Mouse (Mus musculus) kidney, embryonic 15.5 days (tissue): Measurements from ENCODE around the gene Mrtfb. TPM values are rescaled to one million over a fixed set of nuclear protein-coding genes. Genes with fewer than 3 reads are reported as not detected.

Experiments
- ATAC-seq: fragments of 200-750 bp; cut with Nextera tagmentation; replicated peaks from 2 replicates; pipeline ENCODE4 v1.8.0; 2017; ENCODE audit warnings: moderate TSS enrichment; ENCODE audit not compliant: low FRiP score
- H3K27ac ChIP-seq: fragments of 300-500 bp; sonication (generic); 2 replicates; pipeline ENCODE4 v1.5.1; 2015; ENCODE audit warnings: mild to moderate bottlenecking, inconsistent platforms
- H3K27me3 ChIP-seq: fragments of 300-500 bp; sonication (generic); 2 replicates; pipeline ENCODE4 v1.6.1; 2015; ENCODE audit warnings: inconsistent platforms
- H3K36me3 ChIP-seq: fragments of 300-500 bp; sonication (generic); 2 replicates; pipeline ENCODE4 v1.6.1; 2015; ENCODE audit warnings: inconsistent platforms
- H3K4me1 ChIP-seq: fragments of 300-500 bp; sonication (generic); 2 replicates; pipeline ENCODE4 v1.6.1; 2015; ENCODE audit warnings: inconsistent platforms
- H3K4me2 ChIP-seq: fragments of 300-500 bp; sonication (generic); 2 replicates; pipeline ENCODE4 v1.6.1; 2015; ENCODE audit warnings: moderate library complexity, mild to moderate bottlenecking, inconsistent platforms
- H3K4me3 ChIP-seq: fragments of 300-500 bp; sonication (generic); replicated peaks from 2 replicates; pipeline ENCODE4 v1.5.1; 2015; ENCODE audit warnings: mild to moderate bottlenecking, inconsistent platforms
- H3K9ac ChIP-seq: fragments of 300-500 bp; sonication (generic); 2 replicates; pipeline ENCODE4 v1.6.1; 2015; ENCODE audit warnings: mild to moderate bottlenecking, inconsistent platforms
- H3K9me3 ChIP-seq: fragments of 300-500 bp; sonication (generic); replicated peaks from 2 replicates; pipeline ENCODE4 v1.6.1; 2016; ENCODE audit warnings: inconsistent platforms
- WGBS: fragments of 180-500 bp; shearing (Covaris S2); methylation state at CpG from one replicate; pipeline ENCODE4 v1.1.7; 2015; ENCODE audit warnings: mixed read lengths; 5-methylcytosine and 5-hydroxymethylcytosine counted together
- polyA plus RNA-seq: library from polyadenylated mRNA; unstranded; fragments of >200 nt; fragmentation: Nextera tagmentation; extraction: Ambion mirVana; gene quantifications from 2 replicates; pipeline ENCODE4 v1.2.1, GENCODE M21; 2015

The Mrtfb gene
- polyA plus RNA-seq, 1 experiment from 2014 or later: 21.2 TPM

DNA sequence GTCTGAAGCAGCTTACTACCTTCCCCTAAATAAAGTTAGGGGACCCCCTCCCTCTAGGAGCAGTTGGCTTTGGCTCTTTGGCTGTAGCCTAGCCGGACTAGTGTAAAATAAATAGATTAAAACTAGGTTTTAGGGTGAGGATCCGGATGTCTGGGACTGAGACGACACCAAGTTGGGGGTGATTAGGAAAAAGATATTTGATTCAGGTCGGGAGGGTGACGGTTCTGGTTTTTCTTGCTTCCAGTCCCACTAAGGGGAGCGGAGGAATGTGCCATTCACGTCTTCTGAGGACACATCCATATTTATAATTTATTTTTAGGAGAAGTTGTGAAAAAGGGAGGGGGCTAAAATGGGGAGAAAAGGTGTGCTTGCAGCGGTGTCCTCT lies 192.4 kb downstream of the Mrtfb start:
- Histone ChIP-seq H3K4me1 (peaks cover 25% of the 10 kb centered on the region), H3K4me2 (peak overlapping the region; percentile 98), H3K9me3 (no peaks in the 10 kb centered on the region), H3K9ac (peak overlapping the region; percentile 65), H3K36me3 (no peaks in the 10 kb centered on the region), H3K27ac (no peak overlapping the region), H3K4me3 (peak overlapping the region; percentile 75), H3K27me3 (peaks cover 31% of the 10 kb centered on the region)
- whole genome bisulfite sequencing: 13% methylated on average over 8 of the region's 8 CpGs
- ATAC-seq: no peak

DNA sequence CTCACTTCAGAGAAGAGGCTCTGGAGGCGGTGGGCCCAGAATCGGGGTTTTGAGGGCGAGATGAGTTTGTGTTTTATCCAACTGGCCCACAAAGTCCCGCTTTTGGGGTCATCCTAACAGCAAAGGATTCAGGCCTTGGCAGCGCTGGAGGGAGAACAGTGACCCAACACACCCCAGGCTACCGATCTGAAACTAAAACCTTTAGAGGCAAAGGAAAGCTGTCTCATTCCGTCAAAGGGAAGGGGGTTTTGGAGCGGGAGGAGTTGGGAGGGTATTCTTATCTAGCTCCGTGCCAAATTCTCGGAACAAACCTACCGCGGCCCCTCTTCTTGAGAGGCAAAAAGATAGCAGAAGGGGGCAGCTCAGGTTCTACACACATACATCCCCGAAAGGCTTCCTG lies 193.2 kb downstream of the Mrtfb start:
- no peak overlapping the region for H3K9ac ChIP-seq
- 25% methylated on average over 13 of the region's 13 CpGs for WGBS

DNA sequence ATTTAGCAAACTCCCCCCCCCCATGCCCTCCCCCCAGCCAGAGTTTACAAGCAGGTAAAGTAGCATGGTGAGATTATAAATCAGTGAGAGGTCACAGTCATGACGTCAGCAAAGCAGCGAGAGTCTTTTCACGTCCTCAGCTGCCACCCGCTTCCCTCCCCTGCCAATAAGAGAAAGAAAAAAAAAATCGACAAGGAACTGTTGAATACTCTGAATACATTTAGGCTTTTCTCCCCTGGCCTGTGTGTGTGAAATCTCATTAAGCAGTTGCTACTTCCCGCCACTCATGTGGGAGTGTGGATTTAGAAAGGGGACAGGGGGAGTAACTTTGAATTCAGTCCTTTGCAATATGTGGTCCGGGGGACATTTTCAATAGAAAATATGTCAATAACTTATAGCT lies 194.6 kb downstream of the Mrtfb start:
- Histone ChIP-seq H3K27ac (no peak overlapping the region), H3K36me3 (no peaks in the 10 kb centered on the region)
- WGBS: 38% methylated on average over 7 of the region's 7 CpGs

More for the DNA sequence above, 193.2 kb downstream of the Mrtfb start:
- no peaks in the 10 kb centered on the region for H3K36me3 ChIP-seq
- ATAC-seq: no peak
- no peak overlapping the region for H3K27ac ChIP-seq
- peak overlapping the region; percentile 98 for H3K4me2 ChIP-seq
- peak overlapping the region; percentile 75; the same call in 1 of the 2 replicates for H3K4me3 ChIP-seq
- H3K27me3 ChIP-seq: peaks cover 31% of the 10 kb centered on the region
- no peaks in the 10 kb centered on the region for H3K9me3 ChIP-seq
- peaks cover 28% of the 10 kb centered on the region for H3K4me1 ChIP-seq

DNA sequence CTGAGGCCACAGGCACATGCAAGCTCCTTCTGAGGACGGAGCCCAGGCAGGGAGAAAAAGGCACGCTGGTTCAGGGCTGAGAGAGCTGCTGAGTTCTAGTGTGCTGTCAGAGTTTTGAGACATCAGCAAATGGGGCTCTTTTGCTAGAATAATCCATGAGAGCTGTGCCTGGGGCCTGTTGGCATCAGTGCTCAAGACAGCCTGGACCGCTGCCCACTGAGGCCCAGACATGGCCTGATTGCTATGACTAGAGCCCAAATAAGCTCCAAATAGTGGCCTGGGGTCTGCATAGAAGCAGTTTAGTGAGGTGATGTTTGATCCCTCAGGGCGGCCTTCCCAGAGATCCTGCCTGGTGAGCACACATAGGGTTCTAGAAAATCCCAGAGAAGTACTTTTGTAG lies 195.7 kb downstream of the Mrtfb start:
- Histone ChIP-seq H3K9ac (no peak overlapping the region), H3K27me3 (peaks cover 24% of the 10 kb centered on the region), H3K36me3 (no peaks in the 10 kb centered on the region), H3K4me2 (no peak overlapping the region), H3K4me3 (no peak overlapping the region), H3K9me3 (no peaks in the 10 kb centered on the region), H3K27ac (no peak overlapping the region), H3K4me1 (peaks cover 21% of the 10 kb centered on the region)
- 89% methylated on average over 4 of the region's 4 CpGs for WGBS
- ATAC-seq: no peak

More for the DNA sequence above, 194.6 kb downstream of the Mrtfb start:
- Histone ChIP-seq H3K4me2 (no peak overlapping the region), H3K9ac (no peak overlapping the region), H3K4me1 (peaks cover 28% of the 10 kb centered on the region), H3K9me3 (no peaks in the 10 kb centered on the region), H3K4me3 (no peak overlapping the region), H3K27me3 (peaks cover 31% of the 10 kb centered on the region)
- ATAC-seq: no peak

DNA sequence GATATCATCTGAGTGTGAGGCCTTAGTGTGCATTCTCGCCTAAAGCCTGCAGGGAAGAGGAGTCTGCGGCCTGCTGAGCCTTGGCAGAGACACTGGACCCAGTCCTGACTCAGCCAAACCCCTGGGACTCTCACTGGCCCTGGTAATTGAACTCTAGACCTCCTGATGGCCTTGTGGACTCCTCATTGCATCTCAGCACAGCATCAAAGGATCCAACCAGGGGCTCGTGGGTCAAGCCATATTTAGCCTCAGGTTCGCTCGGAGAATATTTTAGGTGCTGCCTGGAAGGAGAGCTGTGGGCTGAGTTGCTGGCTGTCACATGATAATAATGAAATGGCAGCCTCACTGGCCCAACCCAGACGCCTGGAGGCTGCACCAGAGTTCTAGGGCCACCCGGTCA lies 196.4 kb downstream of the Mrtfb start:
- peaks cover 24% of the 10 kb centered on the region for H3K27me3 ChIP-seq
- no peak overlapping the region for H3K4me2 ChIP-seq
- H3K9ac ChIP-seq: no peak overlapping the region
- H3K9me3 ChIP-seq: no peaks in the 10 kb centered on the region
- no peak for ATAC-seq
- peaks cover 18% of the 10 kb centered on the region for H3K4me1 ChIP-seq
- 87% methylated on average over 7 of the region's 7 CpGs for WGBS
- H3K27ac ChIP-seq: no peak overlapping the region
- H3K36me3 ChIP-seq: no peaks in the 10 kb centered on the region
- no peak overlapping the region for H3K4me3 ChIP-seq

DNA sequence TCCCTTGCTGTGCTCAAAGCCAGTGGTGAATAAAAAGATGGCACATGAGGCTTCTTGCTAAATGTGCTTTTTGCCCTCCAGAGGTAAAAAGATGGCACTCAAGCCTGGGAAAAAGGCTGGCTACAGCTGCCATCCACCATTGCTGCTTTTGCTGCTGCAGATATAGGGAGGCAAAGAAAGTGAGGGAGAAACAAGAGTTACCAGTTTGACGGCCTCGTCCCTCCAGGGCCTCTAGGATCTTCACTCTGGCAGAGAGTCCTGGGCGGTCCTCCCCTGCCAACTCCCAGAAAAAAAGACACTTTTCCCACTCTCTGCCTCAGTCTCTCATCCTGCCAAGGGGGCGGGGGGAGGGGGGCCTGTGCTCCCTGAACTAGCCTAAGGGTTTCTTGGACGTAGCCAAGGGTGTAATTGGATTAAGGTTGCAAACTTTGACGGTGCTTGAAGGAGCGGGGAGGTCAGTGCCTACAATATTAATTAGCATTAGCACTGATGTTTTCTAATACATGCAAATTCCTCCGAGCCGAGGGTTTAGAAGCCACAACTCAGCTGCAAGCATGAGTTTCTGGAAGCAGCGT lies 197.8 kb downstream of the Mrtfb start:
- WGBS: 44% methylated on average over 10 of the region's 10 CpGs
- no peak overlapping the region for H3K9ac ChIP-seq
- peaks cover 14% of the 10 kb centered on the region for H3K27me3 ChIP-seq
- no peak overlapping the region for H3K4me2 ChIP-seq
- no peak for ATAC-seq
- no peak overlapping the region for H3K27ac ChIP-seq
- H3K9me3 ChIP-seq: no peaks in the 10 kb centered on the region
- no peak overlapping the region for H3K4me3 ChIP-seq
- no peaks in the 10 kb centered on the region for H3K36me3 ChIP-seq
- H3K4me1 ChIP-seq: peaks cover 9% of the 10 kb centered on the region; the same call in 1 of the 2 replicates

DNA sequence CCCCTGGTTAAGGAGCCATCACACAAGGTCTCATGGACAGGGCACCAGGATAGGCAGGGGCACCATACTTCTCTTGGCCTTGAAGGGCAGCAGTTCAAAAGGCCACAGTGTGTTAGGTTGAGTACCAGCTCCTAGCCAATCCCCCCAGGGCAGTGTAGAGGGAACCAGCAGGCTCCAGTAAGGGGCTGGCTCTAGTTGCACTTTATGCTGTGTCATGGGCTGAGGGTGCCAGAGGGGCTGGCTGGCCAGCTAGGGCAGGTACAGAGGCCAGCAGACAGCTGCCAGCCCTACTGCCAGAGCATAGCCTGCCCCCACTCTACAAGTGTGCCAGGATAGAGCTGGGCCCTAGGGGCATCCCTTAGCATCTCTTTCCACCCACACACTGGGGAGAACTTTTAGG lies 199.3 kb downstream of the Mrtfb start:
- H3K9ac ChIP-seq: no peak overlapping the region
- peaks cover 3% of the 10 kb centered on the region; the same call in 1 of the 2 replicates for H3K4me1 ChIP-seq

DNA sequence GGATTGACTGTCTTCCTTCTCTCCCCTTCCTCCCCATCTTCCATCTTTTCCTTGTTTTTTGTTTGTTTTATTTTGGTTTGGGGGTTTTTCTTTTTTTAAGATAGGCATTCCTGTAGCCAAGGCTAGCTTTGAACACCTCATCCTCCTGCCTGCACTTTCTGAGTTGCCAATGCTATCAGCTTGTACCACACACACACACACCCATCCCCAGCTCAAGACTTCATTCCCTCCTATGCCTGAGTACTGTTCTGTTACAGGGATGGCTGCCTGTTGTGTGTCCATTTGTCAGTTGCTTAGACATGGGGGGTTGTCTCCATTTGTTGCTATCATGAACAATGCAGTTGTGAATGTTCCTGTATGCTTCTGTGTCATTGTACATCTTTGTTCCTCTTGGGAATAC lies 202.3 kb downstream of the Mrtfb start:
- Histone ChIP-seq H3K9ac (no peak overlapping the region), H3K4me2 (no peak overlapping the region), H3K36me3 (no peaks in the 10 kb centered on the region), H3K27me3 (no peaks in the 10 kb centered on the region), H3K4me1 (peaks cover 3% of the 10 kb centered on the region; the same call in 1 of the 2 replicates), H3K9me3 (no peaks in the 10 kb centered on the region), H3K4me3 (no peak overlapping the region), H3K27ac (no peak overlapping the region)
- no peak for ATAC-seq

More for the DNA sequence above, 199.3 kb downstream of the Mrtfb start:
- Histone ChIP-seq H3K4me3 (no peak overlapping the region), H3K36me3 (no peaks in the 10 kb centered on the region), H3K4me2 (no peak overlapping the region), H3K27me3 (no peaks in the 10 kb centered on the region), H3K9me3 (no peaks in the 10 kb centered on the region), H3K27ac (no peak overlapping the region)
- ATAC-seq: 0 out of 2 replicates have a peak, but pooled peaks have one; percentile 9

DNA sequence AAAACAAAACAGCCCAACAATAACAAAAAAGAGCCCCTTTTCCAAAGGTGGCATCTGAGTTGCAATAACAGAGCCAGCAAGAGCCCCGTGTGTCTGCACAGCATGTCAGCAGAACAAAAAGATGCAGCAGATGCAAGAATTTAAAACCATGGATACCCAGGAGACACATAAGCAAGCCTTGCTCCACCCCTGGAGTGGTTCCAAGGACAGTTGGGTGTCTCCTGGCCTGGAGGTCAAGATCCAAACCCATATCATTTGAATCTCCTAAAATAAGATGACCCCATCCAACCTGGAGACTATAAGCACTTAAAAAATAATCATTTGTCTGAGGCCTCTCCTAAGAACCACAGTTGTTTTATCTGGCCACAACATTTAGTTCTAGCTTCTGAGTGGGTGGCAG lies 203.8 kb downstream of the Mrtfb start:
- Histone ChIP-seq H3K36me3 (no peaks in the 10 kb centered on the region), H3K9ac (no peak overlapping the region), H3K4me3 (no peak overlapping the region), H3K27ac (no peak overlapping the region), H3K27me3 (no peaks in the 10 kb centered on the region), H3K4me1 (no peaks in the 10 kb centered on the region), H3K9me3 (no peaks in the 10 kb centered on the region), H3K4me2 (no peak overlapping the region)
- ATAC-seq: no peak
- 57% methylated on average over 1 of the region's 1 CpGs for WGBS

DNA sequence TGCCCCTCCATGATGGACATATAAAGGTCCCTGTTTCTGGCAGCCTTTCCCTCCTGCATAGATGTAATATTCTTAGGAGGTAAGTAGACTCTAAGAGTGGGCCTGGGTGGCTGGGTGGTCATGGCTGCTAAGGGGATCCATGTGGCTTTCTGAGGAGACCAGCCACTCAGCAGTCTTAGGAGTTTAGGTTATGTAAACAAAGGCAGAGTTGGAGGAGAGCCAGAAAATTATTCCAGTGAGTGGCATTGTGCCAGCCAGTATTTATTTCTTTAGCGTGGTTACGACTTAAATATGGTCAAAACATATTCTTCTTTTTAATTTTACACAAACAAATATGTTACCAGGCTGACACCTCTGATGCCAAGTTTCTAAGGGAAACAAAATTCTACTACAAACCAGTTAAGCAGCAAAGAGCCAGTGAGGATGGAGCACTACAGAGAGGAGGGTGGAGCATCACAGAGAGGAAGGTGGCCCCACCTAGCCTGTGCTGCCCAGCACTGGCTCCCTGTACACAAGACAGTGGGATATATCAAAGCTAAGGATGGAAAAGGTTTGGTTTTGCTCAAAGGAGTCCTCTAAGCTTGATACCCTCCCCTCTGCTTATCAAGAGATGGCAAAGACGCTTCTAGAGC lies 204.6 kb downstream of the Mrtfb start:
- ATAC-seq: no peak
- no peaks in the 10 kb centered on the region for H3K4me1 ChIP-seq
- 60% methylated on average over 3 of the region's 3 CpGs for WGBS
- H3K9ac ChIP-seq: no peak overlapping the region
- H3K9me3 ChIP-seq: no peaks in the 10 kb centered on the region
- no peak overlapping the region for H3K27ac ChIP-seq
- no peaks in the 10 kb centered on the region for H3K36me3 ChIP-seq
- H3K27me3 ChIP-seq: no peaks in the 10 kb centered on the region
- no peak overlapping the region for H3K4me2 ChIP-seq
- H3K4me3 ChIP-seq: no peak overlapping the region

DNA sequence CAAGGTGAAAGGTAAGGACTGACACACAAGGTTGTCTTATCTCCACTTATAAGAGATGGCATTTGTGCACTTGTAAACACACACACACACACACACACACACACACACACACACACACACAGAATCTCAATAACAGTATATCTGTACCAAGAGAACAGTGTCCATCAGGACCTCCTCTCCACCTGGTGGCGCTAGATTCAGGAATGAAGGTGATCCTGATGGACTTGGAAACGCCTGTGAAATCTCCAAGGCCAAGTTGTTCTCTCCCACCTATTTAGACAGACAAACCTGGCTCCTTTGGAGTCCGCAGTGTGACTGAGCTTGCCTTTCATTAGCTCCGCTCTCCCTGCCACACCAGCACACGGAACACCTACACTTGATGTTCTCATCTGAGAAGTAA lies 208.4 kb downstream of the Mrtfb start:
- H3K27ac ChIP-seq: no peak overlapping the region
- ATAC-seq: no peak
- no peaks in the 10 kb centered on the region for H3K27me3 ChIP-seq
- H3K9ac ChIP-seq: no peak overlapping the region
- no peak overlapping the region for H3K4me2 ChIP-seq
- WGBS: 86% methylated on average over 5 of the region's 5 CpGs
- H3K36me3 ChIP-seq: no peaks in the 10 kb centered on the region
- 0 out of 2 replicates have a peak, but pooled peaks cover 4% of the 10 kb centered on the region for H3K4me1 ChIP-seq
- no peaks in the 10 kb centered on the region for H3K9me3 ChIP-seq
- H3K4me3 ChIP-seq: no peak overlapping the region
